Mouse (Mus musculus) G1E (cell line): ENCODE measurements around the gene Hoxb4.

Source experiments
- CTCF ChIP-seq: IDR thresholded peaks from 2 replicates; pipeline ENCODE4 v1.5.1; 2012; ENCODE audit warnings: low read depth, low read length, inconsistent platforms, mixed read lengths
- GATA1 ChIP-seq: IDR thresholded peaks from 2 replicates; pipeline ENCODE4 v1.6.1; 2012; ENCODE audit warnings: borderline replicate concordance, low read length, inconsistent platforms, mixed read lengths

DNA sequence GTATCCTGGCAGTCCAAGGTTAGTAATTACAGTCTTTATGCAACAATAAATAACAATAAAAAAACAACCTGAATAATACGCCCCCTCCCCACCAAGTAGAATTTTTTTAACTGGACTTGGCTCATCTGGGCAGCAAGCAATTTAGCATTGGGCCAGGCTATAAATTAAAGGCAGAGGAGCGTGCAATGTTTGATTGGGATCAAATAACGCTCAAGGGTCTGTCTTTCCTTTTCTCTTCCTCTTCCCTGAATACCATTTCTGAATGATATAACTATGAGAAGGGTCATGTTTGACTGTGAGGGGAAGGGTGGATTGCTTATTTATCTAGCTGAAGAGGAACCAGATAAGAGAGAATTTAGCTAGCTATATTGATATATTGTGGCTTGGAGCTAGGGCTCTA is 30.9 kb downstream of the Hoxb4 start:
- TF ChIP-seq CTCF = no peak
- TF ChIP-seq GATA1 = no peak
